Mouse (Mus musculus) spleen, adult 2 months (tissue): ENCODE measurements around the gene Pxt1. TPM values are rescaled to one million over a fixed set of nuclear protein-coding genes. Genes with fewer than 3 reads are reported as not detected.
"Not testable (repeated sequence)": the region's sequence is repeated elsewhere in the genome, so short reads cannot be mapped to it uniquely, and the experiment has no call there.

Source experiments
- DNase-seq, 2 experiments: peaks; one replicate each; pipeline versions ENCODE4 v3.0.0 to v3.0.0-alpha.2; 2012 to 2021; ENCODE audit warnings: low spot score in 2 of 2, low read depth in 1 of 2
- H3K27ac ChIP-seq: fragments of 200-500 bp; 2 replicates; pipeline ENCODE4 v1.5.1; 2012; ENCODE audit warnings: low read length, inconsistent platforms; ENCODE audit not compliant: insufficient read depth
- H3K27me3 ChIP-seq: fragments of 200-500 bp; 2 replicates; pipeline ENCODE4 v1.6.1; 2012; ENCODE audit warnings: mild to moderate bottlenecking, moderate library complexity, low read length, inconsistent platforms; ENCODE audit not compliant: control insufficient read depth, insufficient read depth
- H3K36me3 ChIP-seq: fragments of 200-500 bp; 2 replicates; pipeline ENCODE4 v1.6.1; 2012; ENCODE audit warnings: mild to moderate bottlenecking, low read length, inconsistent platforms; ENCODE audit not compliant: control insufficient read depth, insufficient read depth
- H3K4me1 ChIP-seq: fragments of 200-500 bp; 2 replicates; pipeline ENCODE4 v1.6.1; 2011; ENCODE audit warnings: inconsistent platforms; ENCODE audit not compliant: control insufficient read depth, insufficient read depth, insufficient read length
- H3K4me3 ChIP-seq: fragments of 200-500 bp; 2 replicates; pipeline ENCODE4 v1.5.1; 2011; ENCODE audit warnings: mild to moderate bottlenecking, inconsistent platforms; ENCODE audit not compliant: insufficient read depth, insufficient read length; ENCODE audit errors: extremely low read depth
- CTCF ChIP-seq: fragments of 200-500 bp; IDR thresholded peaks from 2 replicates; pipeline ENCODE4 v1.5.1; 2011; ENCODE audit warnings: mild to moderate bottlenecking, inconsistent platforms; ENCODE audit not compliant: insufficient read depth, insufficient read length, insufficient replicate concordance; ENCODE audit errors: extremely low read depth
- POLR2A ChIP-seq: fragments of 200-500 bp; IDR thresholded peaks from 2 replicates; pipeline ENCODE4 v1.6.1; 2011; ENCODE audit warnings: low read depth, low read length, inconsistent platforms
- WGBS: fragments of 180-500 bp; shearing (Covaris S2); methylation state at CpG from one replicate; pipeline ENCODE4 v1.1.7; 2018; 5-methylcytosine and 5-hydroxymethylcytosine counted together
- polyA plus RNA-seq: library from polyadenylated mRNA; depleted of rRNA; stranded (reverse); fragments of >200 nt; gene quantifications from 2 replicates; pipeline ENCODE4 v1.2.3, GENCODE M21; 2012; rRNA removed

Pxt1 gene
- polyA plus RNA-seq, result 0.18 and 0.28 TPM in 2 replicates

DNA sequence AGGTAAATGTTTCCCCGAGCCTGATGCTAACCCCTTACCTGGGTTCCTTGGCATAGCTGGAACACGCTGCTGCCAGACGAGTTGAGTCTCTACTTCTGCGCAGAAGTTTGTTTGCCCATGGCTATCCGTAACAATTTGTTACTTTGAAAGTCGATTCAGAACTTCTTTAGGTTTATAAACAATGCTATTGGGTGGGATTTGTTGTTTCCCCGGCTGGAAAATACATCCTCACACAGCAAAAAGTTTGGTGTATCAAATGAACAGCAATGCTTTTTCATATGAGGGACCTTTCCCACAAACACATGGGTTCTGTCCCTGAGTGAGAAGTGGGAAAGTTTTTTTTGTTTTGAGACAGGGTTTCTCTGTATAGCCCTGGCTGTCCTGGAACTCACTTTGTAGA is at the start of gene Pxt1:
Gene Pxt1 (minus strand): TSS at position 101 of the 400 bp plus-strand sequence.
- no peak for DNase-seq
- H3K36me3 ChIP-seq, result no peaks in the 10 kb centered on the region
- H3K4me1 ChIP-seq, result no peaks in the 10 kb centered on the region
- TF ChIP-seq CTCF (no peak), POLR2A (no peak)
- H3K27me3 ChIP-seq, result no peaks in the 10 kb centered on the region
- 90% methylated on average over 7 of the region's 7 CpGs for WGBS
- H3K27ac ChIP-seq, result no peak within 1 kb of the TSS
- H3K4me3 ChIP-seq, result no peak within 1 kb of the TSS

DNA sequence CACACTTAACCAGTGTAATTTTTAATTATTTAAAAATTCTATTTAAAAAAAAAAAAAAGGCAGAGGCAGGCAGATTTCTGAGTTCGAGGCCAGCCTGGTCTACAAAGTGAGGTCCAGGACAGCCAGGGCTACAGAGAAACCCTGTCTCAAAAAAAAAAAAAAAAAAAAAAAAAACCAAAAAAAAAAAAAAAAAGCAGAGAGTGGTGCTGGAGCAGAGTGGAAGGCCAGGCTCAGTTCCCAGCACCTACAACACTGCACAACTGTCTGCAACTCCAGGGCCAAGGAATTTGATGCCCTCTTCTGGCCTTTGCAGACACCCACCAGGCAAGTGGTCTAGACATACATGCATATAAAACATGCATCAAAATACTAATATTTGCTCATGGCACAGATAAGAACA is 49.4 kb upstream of the Pxt1 start:
- 90% methylated on average over 1 of the region's 1 CpGs for WGBS
- not testable (repeated sequence) for H3K27ac ChIP-seq, H3K4me3 ChIP-seq, DNase-seq, H3K27me3 ChIP-seq, H3K4me1 ChIP-seq
- H3K36me3 ChIP-seq, result peaks cover 33% of the 10 kb centered on the region

DNA sequence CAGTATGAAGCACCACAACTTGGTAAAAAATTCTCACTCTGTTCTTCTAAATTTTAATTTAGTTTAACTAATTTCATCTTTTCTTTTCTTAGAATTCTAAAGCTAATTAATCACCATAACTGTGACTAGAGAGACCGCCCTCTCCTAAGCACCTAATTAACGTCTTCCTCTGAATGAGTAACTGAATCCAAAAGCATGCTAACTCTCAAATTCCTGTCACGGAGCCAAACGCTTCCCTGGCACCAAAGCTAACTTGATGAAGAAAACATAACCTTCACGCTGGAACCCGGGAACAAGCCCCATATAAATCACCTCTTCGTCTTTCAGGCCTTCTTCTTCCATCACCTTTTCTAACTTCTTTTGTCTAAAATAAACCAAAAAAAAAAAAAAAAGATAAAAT is 48.5 kb upstream of the Pxt1 start:
- no peaks in the 10 kb centered on the region; the same call in 1 of the 2 replicates for H3K4me1 ChIP-seq
- DNase-seq, result no peak
- H3K36me3 ChIP-seq, result peaks cover 35% of the 10 kb centered on the region
- no peak overlapping the region for H3K27ac ChIP-seq
- H3K27me3 ChIP-seq, result no peaks in the 10 kb centered on the region
- TF ChIP-seq CTCF (no peak), POLR2A (no peak)
- no peak overlapping the region for H3K4me3 ChIP-seq
- 91% methylated on average over 7 of the region's 7 CpGs for WGBS

DNA sequence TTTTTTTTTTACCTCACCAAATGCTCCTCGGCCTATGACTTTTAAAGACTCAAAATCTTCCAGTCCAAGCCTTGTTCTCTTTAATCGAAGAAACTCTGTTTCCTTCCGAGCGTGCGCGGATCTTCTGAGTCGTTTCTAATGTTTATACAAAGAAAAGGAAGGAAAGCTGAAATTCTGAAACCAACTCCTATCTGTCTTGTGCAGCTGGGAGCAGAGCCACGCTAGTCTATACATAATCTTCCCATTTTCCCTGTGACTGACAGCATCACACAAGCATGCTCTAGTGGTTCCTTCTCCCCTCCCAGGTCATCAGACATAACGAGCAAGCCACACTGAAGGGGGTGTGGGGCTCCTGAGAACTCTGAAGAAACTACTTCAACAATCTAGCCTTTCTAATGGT is 47.6 kb upstream of the Pxt1 start:
- WGBS, result 92% methylated on average over 9 of the region's 9 CpGs
- DNase-seq, result no peak
- Histone ChIP-seq H3K4me3 (no peak overlapping the region), H3K27ac (no peak overlapping the region), H3K27me3 (no peaks in the 10 kb centered on the region), H3K4me1 (no peaks in the 10 kb centered on the region; the same call in 1 of the 2 replicates), H3K36me3 (peaks cover 32% of the 10 kb centered on the region)
- TF ChIP-seq CTCF (no peak), POLR2A (no peak)

DNA sequence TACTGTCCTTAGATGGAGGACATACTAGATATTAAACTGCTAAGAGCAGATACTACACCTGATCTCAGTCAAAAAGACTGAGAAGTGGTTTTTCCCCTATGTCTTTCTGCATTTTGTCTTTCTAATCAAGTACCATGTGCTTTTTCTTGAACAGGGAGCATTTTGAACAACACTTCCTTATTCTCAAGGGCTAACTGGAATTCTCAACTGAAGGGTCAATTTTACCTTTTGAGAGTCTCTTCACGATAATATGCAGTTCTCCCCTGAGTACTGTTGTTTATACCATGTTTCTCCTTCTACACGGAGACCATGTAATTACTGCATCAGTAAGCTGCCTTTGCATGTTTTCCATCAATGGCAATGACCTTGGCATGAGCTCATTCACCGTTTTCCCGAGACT is 46.4 kb upstream of the Pxt1 start:
- Histone ChIP-seq H3K27ac (no peak overlapping the region), H3K4me1 (no peaks in the 10 kb centered on the region; the same call in 1 of the 2 replicates), H3K27me3 (no peaks in the 10 kb centered on the region), H3K4me3 (no peak overlapping the region), H3K36me3 (peaks cover 33% of the 10 kb centered on the region)
- WGBS, result 84% methylated on average over 4 of the region's 4 CpGs
- no peak for DNase-seq
- TF ChIP-seq CTCF (no peak), POLR2A (no peak)

DNA sequence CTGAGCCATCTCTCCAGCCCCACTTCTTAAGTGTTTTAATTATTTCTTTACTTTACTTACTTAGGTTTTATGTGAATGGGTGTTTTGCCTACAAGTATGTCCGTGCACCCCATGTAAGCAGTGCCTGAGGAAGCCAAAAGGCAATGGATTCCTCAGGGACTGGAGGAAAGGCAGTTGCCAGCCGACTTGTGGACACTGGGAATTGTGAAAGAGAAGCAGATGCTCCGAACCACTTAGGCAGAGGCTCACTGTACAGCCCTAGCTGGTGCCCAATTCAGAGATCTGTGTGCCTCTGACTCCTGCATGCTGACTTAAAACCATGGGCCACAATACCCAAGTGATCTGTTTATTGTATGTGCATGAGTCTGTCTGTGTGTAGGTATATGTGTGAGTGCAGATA is 45.4 kb upstream of the Pxt1 start:
- H3K36me3 ChIP-seq, result peaks cover 32% of the 10 kb centered on the region
- no peak overlapping the region for H3K4me3 ChIP-seq
- TF ChIP-seq CTCF (no peak), POLR2A (no peak)
- no peaks in the 10 kb centered on the region for H3K4me1 ChIP-seq
- H3K27me3 ChIP-seq, result no peaks in the 10 kb centered on the region
- no peak for DNase-seq
- 92% methylated on average over 3 of the region's 3 CpGs for WGBS
- H3K27ac ChIP-seq, result no peak overlapping the region

DNA sequence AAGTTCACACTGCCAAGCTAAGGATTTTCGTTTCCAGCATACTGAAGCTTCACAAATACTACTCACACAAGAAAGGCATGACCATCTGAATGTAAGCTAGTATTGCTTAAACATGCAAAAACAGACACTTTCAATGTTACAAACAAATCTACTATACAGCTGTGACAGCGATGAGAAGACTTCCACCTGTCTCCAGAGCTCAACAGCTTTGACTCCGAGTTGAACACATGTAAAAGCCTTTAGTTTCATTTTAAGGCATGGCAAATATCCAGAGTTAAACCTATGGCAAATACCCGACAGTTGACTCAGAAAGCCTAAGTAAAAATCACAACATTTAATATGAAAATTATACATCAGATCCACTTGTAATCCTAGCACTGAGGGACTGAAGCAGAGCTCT is 44.7 kb upstream of the Pxt1 start:
- 90% methylated on average over 4 of the region's 4 CpGs for WGBS
- DNase-seq, result no peak
- no peak overlapping the region for H3K27ac ChIP-seq
- H3K4me1 ChIP-seq, result no peaks in the 10 kb centered on the region
- H3K4me3 ChIP-seq, result no peak overlapping the region
- peaks cover 36% of the 10 kb centered on the region for H3K36me3 ChIP-seq
- no peaks in the 10 kb centered on the region for H3K27me3 ChIP-seq
- TF ChIP-seq POLR2A (no peak), CTCF (no peak)
